Mouse (Mus musculus): ENCODE data around the gene Cmtm8.

The Cmtm8 gene

DNA sequence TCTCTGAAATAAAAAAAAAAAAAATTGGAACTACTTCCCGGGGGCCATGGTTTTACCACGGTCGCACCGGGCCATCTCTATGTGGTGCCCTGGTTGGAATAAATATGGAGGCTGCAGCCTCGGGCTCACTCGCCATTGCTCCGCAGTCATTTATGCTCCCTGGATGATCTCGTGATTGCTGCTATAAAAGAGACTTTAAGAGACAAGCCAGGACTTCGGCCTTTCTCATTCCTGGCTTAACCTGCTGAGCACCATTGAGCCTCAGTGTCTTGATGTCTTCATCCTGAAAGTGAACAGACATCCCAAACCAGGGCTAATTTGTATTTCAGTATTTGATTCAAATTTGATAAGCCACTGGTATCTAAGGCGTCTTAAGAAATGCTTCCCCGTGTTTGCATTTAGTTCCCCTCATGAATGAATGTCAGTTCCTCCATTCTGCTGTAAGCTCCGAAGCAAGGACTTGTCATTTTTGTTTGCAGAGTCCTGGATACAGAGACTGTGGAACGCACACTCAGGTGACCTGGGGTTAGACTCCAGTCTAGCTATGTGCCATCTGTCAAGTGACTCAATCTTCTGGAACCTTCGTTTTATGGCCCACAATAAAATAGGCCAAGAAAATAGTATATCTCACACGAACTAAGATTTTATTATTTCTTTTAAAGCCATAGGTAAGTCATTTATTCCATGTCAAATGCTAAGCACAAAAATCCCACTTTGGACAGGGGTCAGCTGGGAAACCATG, 22.2 kb downstream of the Cmtm8 start:
- no peak for DNase-seq (ENCODE audit: low spot score)

DNA sequence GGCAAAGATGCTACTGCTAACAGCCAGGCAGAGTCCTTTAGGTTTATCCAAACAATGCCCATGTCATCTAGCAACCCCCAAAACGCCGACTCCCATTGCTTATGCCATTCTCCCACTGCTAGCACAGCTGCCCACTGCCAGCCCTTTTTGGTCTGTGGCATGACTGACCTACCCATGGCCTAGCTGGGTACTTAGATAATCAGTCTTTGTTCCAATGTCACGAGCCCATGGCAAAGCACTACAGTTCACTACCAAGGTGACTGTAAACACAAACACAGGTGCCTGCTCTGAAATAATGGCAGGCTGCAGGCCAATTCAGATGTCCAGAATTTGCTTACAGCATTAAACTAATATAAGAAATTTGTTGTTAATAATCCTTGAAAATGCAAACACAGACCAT, 25.0 kb downstream of the Cmtm8 start:
- no peak for DNase-seq (ENCODE audit: low spot score)

DNA sequence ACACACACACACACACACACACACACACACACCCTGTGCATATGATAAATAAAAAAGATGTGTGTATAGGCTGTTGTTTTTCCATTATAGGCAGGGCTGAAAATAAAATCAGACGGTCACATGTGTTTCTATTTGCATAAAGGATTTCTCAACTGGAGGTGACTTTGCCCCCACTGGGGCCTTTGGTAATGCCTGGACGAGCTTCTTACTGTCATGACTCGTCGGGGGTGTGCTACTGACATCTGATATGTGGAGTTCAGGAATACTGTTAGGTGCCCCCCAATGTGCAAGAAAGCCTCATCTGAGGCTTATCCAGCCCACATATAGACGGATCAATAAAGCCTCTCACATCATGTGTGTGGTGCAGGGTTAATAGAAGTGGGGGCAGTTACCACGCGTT, 26.9 kb downstream of the Cmtm8 start:
- no peak for DNase-seq (ENCODE audit: low spot score)

GRCm38 (mm10) chr9:114816121-114816520, 27.8 kb downstream of the Cmtm8 start:
- DNase-seq (ENCODE audit: low spot score), result no peak

DNA sequence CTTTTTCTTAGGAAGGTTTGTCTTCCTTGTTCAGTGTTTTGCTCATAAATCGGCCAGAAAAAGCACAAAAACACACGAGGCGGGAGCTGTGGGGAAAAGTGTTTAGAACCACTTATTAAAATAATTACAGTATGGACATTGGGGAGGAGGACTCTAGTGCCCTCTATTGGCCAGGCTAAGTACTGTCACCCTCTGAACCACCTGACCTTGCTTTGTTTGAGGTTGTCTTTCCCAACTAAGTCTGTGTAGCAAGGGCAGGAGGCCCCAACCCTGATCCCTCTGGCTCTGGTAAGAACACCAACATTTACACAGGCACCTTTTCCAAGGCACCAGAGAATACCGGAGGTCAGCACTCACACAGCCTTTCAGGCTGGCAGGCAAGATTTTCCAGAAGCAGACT, 28.6 kb downstream of the Cmtm8 start:
- DNase-seq (ENCODE audit: low spot score), result peak; percentile 22

GRCm38 (mm10) chr9:114812001-114812400, 32.0 kb downstream of the Cmtm8 start:
- DNase-seq (ENCODE audit: low spot score), result no peak

DNA sequence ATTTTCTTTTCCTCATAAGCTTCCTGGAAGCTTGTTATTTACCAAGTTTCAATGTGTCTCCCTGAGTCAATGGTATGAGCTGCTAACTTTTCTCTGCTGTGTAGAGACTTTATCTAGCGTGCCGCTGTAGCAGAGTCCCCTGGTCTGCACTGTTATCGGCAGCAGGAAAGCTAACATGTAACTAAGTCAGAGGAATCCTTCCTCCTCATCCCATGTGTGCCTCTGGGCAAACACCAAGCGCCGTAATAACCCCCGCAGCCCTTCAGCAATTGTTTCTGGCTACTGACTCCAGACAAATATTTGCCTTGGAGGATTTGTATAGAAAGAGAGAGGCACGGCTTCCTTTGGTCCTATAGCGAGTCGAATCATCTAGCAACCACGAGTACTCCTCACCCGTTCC, 33.1 kb downstream of the Cmtm8 start:
- DNase-seq (ENCODE audit: low spot score), result no peak

DNA sequence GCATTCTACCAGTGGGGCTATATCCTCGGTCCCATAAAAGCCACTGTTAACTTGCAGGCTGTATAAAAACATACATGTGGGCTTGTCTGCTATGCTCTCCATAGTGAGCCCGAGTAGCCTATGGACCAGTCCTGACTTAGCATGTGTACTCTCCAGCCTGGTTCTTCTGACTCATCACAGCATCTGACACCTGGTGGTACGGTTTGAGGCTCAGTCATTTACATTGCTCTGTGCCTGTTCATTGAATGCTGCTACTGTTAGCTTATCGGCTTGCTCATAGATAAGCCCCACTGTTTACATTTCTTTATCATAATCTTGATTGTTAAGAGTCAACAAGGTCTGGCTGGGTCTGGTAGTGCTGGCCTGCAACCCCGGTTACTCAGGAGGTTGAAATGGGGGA, 35.3 kb downstream of the Cmtm8 start:
- DNase-seq (ENCODE audit: low spot score), result no peak

GRCm38 (mm10) chr9:114807261-114807660, 36.7 kb downstream of the Cmtm8 start:
- DNase-seq (ENCODE audit: low spot score), result no peak

- DNase-seq (ENCODE audit: low spot score), result no peak
Observed at GRCm38 (mm10) chr9:114805151-114805671, 38.7 kb downstream of the Cmtm8 start.

GRCm38 (mm10) chr9:114802191-114802590, 41.8 kb downstream of the Cmtm8 start:
- DNase-seq (ENCODE audit: low spot score), result no peak

GRCm38 (mm10) chr9:114801301-114801700, 42.7 kb downstream of the Cmtm8 start:
- no peak for DNase-seq (ENCODE audit: low spot score)

DNA sequence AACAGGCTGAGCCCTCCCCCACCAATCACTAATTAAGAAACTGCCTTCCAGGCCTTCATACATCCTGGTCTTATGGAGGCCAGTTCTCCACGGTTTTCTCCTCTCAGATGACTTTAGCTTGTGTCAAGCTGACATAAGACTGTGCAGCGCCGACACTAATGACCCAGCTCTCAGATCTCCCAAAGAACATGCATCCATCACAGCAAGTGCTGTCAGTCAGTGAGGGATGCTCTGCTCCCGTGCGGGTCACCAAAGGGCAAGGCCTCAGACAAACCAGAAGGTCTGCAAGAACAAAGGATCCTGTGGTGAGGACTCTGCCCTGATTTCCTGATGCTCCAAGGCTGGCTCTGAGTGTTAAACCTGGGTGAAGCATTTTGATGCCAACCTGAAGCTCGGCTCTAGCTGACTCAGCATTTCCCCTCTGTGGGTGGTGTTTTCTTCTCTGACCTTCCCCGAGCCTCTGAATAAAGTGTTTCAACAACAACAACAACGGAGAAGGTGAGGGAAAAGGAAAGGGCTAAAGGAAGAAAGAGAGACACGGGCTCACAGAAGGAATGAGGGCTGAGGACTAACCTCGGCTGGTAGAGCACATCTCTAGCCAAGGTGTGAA, 44.4 kb downstream of the Cmtm8 start:
- DNase-seq (ENCODE audit: low spot score), result no peak

- DNase-seq (ENCODE audit: low spot score), result no peak
Observed at GRCm38 (mm10) chr9:114798845-114799244, 45.1 kb downstream of the Cmtm8 start.

- peak; percentile 49 for DNase-seq (ENCODE audit: low spot score)
Observed at GRCm38 (mm10) chr9:114797329-114798004, 46.5 kb downstream of the Cmtm8 start.

DNA sequence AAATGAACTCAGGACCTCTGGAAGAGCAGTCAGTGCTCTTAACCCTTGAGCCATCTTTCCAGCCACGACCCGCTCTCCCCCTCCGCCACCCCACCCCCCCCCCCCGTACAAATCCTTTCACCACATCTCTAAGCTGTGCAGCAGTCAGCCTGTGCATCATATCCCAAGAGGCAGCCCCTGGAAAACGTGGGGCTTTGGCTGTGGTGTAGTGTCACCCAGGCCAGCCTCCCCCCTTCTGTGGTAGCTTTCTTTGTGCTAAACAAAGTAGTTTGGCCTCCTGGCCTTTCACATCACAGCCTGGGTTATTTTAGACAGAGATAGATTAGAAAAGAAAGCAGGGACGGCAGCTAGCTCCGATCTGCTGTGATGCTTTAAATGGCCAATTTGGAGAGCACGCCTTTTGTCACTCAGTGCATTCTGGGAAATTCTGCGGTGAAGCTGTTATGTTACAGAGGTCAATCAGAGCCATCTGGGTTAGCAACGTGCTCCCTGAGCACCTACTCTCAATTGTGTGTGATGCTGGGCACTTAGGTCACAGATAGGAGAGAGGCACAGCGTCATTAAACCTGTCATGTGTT, 47.4 kb downstream of the Cmtm8 start:
- no peak for DNase-seq (ENCODE audit: low spot score)

GRCm38 (mm10) chr9:114794491-114794890, 49.5 kb downstream of the Cmtm8 start:
- no peak for DNase-seq (ENCODE audit: low spot score)

DNA sequence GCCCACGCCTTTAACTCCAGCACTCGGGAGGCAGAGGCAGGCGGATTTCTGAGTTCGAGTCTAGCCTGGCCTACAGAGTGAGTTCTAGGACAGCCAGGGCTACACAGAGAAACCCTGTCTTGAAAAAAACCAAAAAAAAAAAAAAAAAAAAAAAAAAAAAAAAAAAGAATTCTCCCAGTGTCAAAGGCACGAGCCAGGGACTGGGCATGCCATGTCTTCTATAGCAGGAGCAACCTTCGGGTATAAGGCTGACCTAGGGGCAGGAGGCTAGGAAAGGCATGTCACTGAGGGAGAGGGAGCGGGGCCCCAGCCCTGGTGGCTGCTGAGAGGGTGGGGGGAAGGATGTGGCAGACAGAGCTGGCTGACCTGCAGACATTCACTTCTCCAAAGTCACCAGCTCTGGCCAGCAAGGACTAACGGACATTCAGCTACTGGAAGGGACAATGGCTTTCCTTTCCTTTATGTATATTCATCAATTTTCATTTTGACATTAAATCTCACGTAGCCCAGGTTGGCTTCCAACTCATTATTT, 50.1 kb downstream of the Cmtm8 start:
- no peak for DNase-seq (ENCODE audit: low spot score)

DNA sequence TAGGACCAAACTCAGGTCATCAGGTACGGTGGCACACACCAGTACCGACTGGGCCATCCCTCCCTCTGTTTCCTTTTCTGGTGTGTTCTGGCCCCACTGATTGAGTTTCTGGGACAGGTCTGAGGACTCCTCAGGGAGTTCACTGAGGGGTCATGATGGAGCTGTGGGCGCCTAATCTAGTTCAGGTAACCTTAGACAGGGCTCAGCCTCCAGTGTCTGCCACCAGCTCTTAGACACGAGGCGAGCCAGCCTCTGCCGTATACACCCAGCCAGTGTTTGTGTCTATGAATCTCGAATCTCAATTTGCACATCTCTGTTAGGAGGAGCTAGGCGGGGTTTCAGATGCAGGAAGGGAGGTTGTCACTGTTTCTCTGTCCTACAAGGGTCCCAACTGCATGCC, 54.0 kb downstream of the Cmtm8 start:
- no peak for DNase-seq (ENCODE audit: low spot score)

GRCm38 (mm10) chr9:114789557-114789956, 54.4 kb downstream of the Cmtm8 start:
- DNase-seq (ENCODE audit: low spot score), result no peak

GRCm38 (mm10) chr9:114788697-114789096, 55.3 kb downstream of the Cmtm8 start:
- DNase-seq (ENCODE audit: low spot score), result no peak

- DNase-seq (ENCODE audit: low spot score), result no peak
Observed at GRCm38 (mm10) chr9:114787716-114788115, 56.2 kb downstream of the Cmtm8 start.

Measured in spleen, adult 12 weeks (tissue).